In the genomic region with DNA sequence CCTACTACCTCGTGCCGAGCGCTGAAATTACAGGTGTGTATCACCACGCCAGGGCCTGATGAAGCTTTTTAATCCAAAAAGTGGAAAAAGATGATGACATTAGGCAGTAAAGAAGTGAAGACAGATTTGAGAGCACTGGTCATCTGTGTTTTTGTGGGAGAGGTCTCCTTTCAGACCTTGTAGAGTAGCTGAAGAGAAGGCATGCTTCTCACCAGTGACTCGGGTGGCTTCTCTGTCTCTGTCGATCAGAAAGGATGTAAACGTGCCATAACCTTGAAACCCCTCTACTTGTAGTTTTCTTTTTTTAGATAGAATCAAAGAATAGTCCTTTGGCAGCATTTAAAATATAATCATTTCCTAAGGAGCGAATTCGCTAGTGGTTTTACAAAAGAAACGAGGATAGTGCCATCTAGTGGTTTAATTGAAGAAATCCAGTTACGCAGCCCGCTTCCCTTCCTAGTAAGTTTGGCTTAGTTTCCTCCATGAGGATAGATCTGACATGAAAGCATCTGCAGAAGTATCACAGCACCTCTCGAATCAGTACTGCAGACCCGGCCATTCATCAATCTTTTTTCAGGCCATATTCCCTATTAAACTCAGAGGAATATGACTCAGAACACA, we compare ENCODE assay signal across 8 mouse cellular contexts. TPM values are rescaled to one million over a fixed set of nuclear protein-coding genes. Genes with fewer than 3 reads are reported as not detected.
A peak's percentile ranks its signal among the peaks of the same experiment; 100 is the strongest.
DNase-seq lines count a peak whose midpoint lies in the region; ATAC-seq and TF ChIP-seq lines count a peak whose summit lies in the region.

No protein-coding gene starts in this region.

- peak overlapping the region; percentile 21; the same call in 1 of the 2 replicates for H3K4me2 ChIP-seq in heart, embryonic 12.5 days

- no peaks in the 10 kb centered on the region for H3K36me3 ChIP-seq in G1E (replicated peaks)
- no peaks in the 10 kb centered on the region for H3K36me3 ChIP-seq in heart, embryonic 12.5 days

- ATAC-seq in G1E (ENCODE audit: extremely low read depth, insufficient number of reproducible peaks, low FRiP score, poor library complexity, severe bottlenecking), result no peak
- no peak for ATAC-seq in heart, embryonic 12.5 days (ENCODE audit: insufficient number of reproducible peaks, low FRiP score)
- peak; percentile 83 for ATAC-seq in megakaryocyte progenitor cell, adult 5-6 weeks (replicated peaks; ENCODE audit: poor library complexity)

- peaks cover 4% of the 10 kb centered on the region; the same call in 1 of the 2 replicates for H3K27me3 ChIP-seq in G1E (ENCODE audit: insufficient read depth, low read length)
- H3K27me3 ChIP-seq in heart, embryonic 12.5 days (replicated peaks), result no peaks in the 10 kb centered on the region

- H3K4me3 ChIP-seq in G1E (ENCODE audit: low read depth, low read length), result no peak overlapping the region
- H3K4me3 ChIP-seq in heart, embryonic 12.5 days, result no peak overlapping the region

- H3K9me3 ChIP-seq in G1E (replicated peaks), result no peaks in the 10 kb centered on the region
- H3K9me3 ChIP-seq in heart, embryonic 12.5 days (replicated peaks), result no peaks in the 10 kb centered on the region

- WGBS in heart, embryonic 12.5 days, result 28% methylated on average over 14 of the region's 14 CpGs

- peak; percentile 39; the same call in 1 of the 2 replicates for TF ChIP-seq CTCF in G1E (IDR thresholded peaks at IDR 0.05; ENCODE audit: low read depth, low read length)

- H3K4me1 ChIP-seq in G1E (ENCODE audit: insufficient read depth, low read depth, low read length), result peaks cover 15% of the 10 kb centered on the region
- H3K4me1 ChIP-seq in heart, embryonic 12.5 days (replicated peaks), result peaks cover 10% of the 10 kb centered on the region; the same call in 1 of the 2 replicates

- no peak overlapping the region for H3K9ac ChIP-seq in heart, embryonic 12.5 days

- H3K27ac ChIP-seq in heart, embryonic 12.5 days (ENCODE audit: poor library complexity, severe bottlenecking), result no peak overlapping the region

- DNase-seq in gastrocnemius, adult 18-20 months (ENCODE audit: low spot score), result peak; percentile 30
- no peak for DNase-seq in gastrocnemius, adult 8-10 months (ENCODE audit: low spot score in 2 of 2)
- DNase-seq in G1E (ENCODE audit: low spot score), result peak; percentile 11
- DNase-seq in cerebellum, postnatal 14 days, result peak; percentile 52 to 64
- peak; percentile 44 to 49 for DNase-seq in kidney, postnatal 36 days
- DNase-seq in urinary bladder, postnatal 14 days (ENCODE audit: low spot score), result no peak

RNA-seq across cellular contexts. Expression of a gene that starts 21.2 kb away (rescaled TPM):
- 10 to 100 TPM; 21.6 to 26.3 TPM for total RNA-seq in gastrocnemius, adult 18-20 months (2021)
- 10 to 100 TPM; 15.6 to 20.6 (median 18.8) TPM for total RNA-seq in gastrocnemius, adult 8-10 months (2022)
- 96.8 and 106 TPM in 2 replicates for total RNA-seq in G1E (2014; fragmentation: Nextera tagmentation)
- total RNA-seq in G1E (2017), result 416 and 492 TPM in 2 replicates
- polyA plus RNA-seq in G1E (2012), result 10.6 and 14.2 TPM in 2 replicates
- 231 TPM in 2 replicates for polyA plus RNA-seq in heart, embryonic 12.5 days (2016; fragmentation: Nextera tagmentation; extraction: Ambion mirVana)
- 207 and 221 TPM in 2 replicates for total RNA-seq in megakaryocyte progenitor cell, adult 5-6 weeks (2015)
- 388 and 505 TPM in 2 replicates for total RNA-seq in megakaryocyte progenitor cell, adult 5-6 weeks (2017)

RNA-seq across cellular contexts. Expression of a gene that starts 50.5 kb away (rescaled TPM):
- total RNA-seq in gastrocnemius, adult 18-20 months (2021), result 1 to 10 TPM; 1.7 to 1.8 TPM
- 1 to 10 TPM; 1.2 to 1.8 (median 1.4) TPM for total RNA-seq in gastrocnemius, adult 8-10 months (2022)
- total RNA-seq in G1E (2014; fragmentation: Nextera tagmentation) (7.8 and 9.9 TPM in 2 replicates), G1E (2017) (5.1 and 6.1 TPM in 2 replicates)
- 0.62 and 0.75 TPM in 2 replicates for polyA plus RNA-seq in G1E (2012)
- polyA plus RNA-seq in heart, embryonic 12.5 days (2016; fragmentation: Nextera tagmentation; extraction: Ambion mirVana), result 4.8 and 5.0 TPM in 2 replicates
- 3.8 and 4.9 TPM in 2 replicates for total RNA-seq in megakaryocyte progenitor cell, adult 5-6 weeks (2015)
- 2.3 and 4.1 TPM in 2 replicates for total RNA-seq in megakaryocyte progenitor cell, adult 5-6 weeks (2017)

RNA-seq across cellular contexts. Expression of a gene that starts 50.9 kb away (rescaled TPM):
- 1 to 10 TPM; 1.5 to 1.8 TPM for total RNA-seq in gastrocnemius, adult 18-20 months (2021)
- total RNA-seq in gastrocnemius, adult 8-10 months (2022), result 1 to 10 TPM; 1.6 to 4.2 (median 3.3) TPM
- total RNA-seq in G1E (2014; fragmentation: Nextera tagmentation), result 32.7 and 46.3 TPM in 2 replicates
- total RNA-seq in G1E (2017), result 43.7 and 46.2 TPM in 2 replicates
- polyA plus RNA-seq in G1E (2012), result 1.1 and 2.0 TPM in 2 replicates
- polyA plus RNA-seq in heart, embryonic 12.5 days (2016; fragmentation: Nextera tagmentation; extraction: Ambion mirVana), result 19.7 and 20.7 TPM in 2 replicates
- total RNA-seq in megakaryocyte progenitor cell, adult 5-6 weeks (2015), result 12.6 and 17.9 TPM in 2 replicates
- total RNA-seq in megakaryocyte progenitor cell, adult 5-6 weeks (2017), result 24.9 and 34.4 TPM in 2 replicates

Comparison
In these comparisons a context has a peak if more than half of its experiments do, and no peak if none do; other contexts are left out.
1. DNase-seq: peak in gastrocnemius, adult 18-20 months (single experiment), G1E (single experiment), cerebellum, postnatal 14 days (2 of 2) and kidney, postnatal 36 days (2 of 2); none in gastrocnemius, adult 8-10 months (0 of 2) and urinary bladder, postnatal 14 days (single experiment).